Mouse (Mus musculus) lung, embryonic 14.5 days (tissue): ENCODE results near the gene Btg3. TPM values are rescaled to one million over a fixed set of nuclear protein-coding genes. Genes with fewer than 3 reads are reported as not detected.

Experiments
- ATAC-seq: fragments of 200-750 bp; cut with Nextera tagmentation; 2 replicates; pipeline ENCODE4 v1.8.0; 2017; ENCODE audit warnings: mild to moderate bottlenecking, moderate TSS enrichment, moderate library complexity; ENCODE audit not compliant: insufficient read depth
- DNase-seq: peaks from one replicate; pipeline ENCODE4 v3.0.0-alpha.2; 2015
- H3K27ac ChIP-seq: fragments of 300-500 bp; sonication (generic); 2 replicates; pipeline ENCODE4 v1.5.1; 2014; ENCODE audit warnings: low read depth, mild to moderate bottlenecking, moderate library complexity
- H3K27me3 ChIP-seq: fragments of 300-500 bp; sonication (generic); 2 replicates; pipeline ENCODE4 v1.6.1; 2014; ENCODE audit warnings: low read length, control low read depth; ENCODE audit not compliant: insufficient read depth
- H3K36me3 ChIP-seq: fragments of 300-500 bp; sonication (generic); 2 replicates; pipeline ENCODE4 v1.6.1; 2014; ENCODE audit warnings: control low read depth; ENCODE audit not compliant: insufficient read depth
- H3K4me1 ChIP-seq: fragments of 300-500 bp; sonication (generic); 2 replicates; pipeline ENCODE4 v1.6.1; 2014; ENCODE audit warnings: antibody characterized with exemption, control low read depth; ENCODE audit not compliant: insufficient read depth
- H3K4me2 ChIP-seq: fragments of 300-500 bp; sonication (generic); 2 replicates; pipeline ENCODE4 v1.6.1; 2014; ENCODE audit warnings: mild to moderate bottlenecking
- H3K4me3 ChIP-seq: fragments of 300-500 bp; sonication (generic); 2 replicates; pipeline ENCODE4 v1.5.1; 2014; ENCODE audit warnings: low read depth, low read length
- H3K9ac ChIP-seq: fragments of 300-500 bp; sonication (generic); 2 replicates; pipeline ENCODE4 v1.6.1; 2014
- H3K9me3 ChIP-seq: fragments of 300-500 bp; sonication (generic); 2 replicates; pipeline ENCODE4 v1.6.1; 2016; ENCODE audit warnings: low read depth, low read length, control low read depth
- CTCF ChIP-seq: IDR thresholded peaks from 2 replicates; pipeline ENCODE4 v1.5.1; 2016; ENCODE audit warnings: antibody characterized with exemption, low read depth
- WGBS: fragments of 180-500 bp; shearing (Covaris S2); extraction: QIAGEN DNeasy Blood & Tissue Kit; methylation state at CpG from one replicate; pipeline ENCODE4 v1.1.7; 2014; 5-methylcytosine and 5-hydroxymethylcytosine counted together
- polyA plus RNA-seq: library from polyadenylated mRNA; unstranded; fragments of >200 nt; fragmentation: Nextera tagmentation; extraction: Ambion mirVana; gene quantifications from 2 replicates; pipeline ENCODE4 v1.2.1, GENCODE M21; 2014

Btg3 gene
- polyA plus RNA-seq, 1 experiment from 2014 or later = 61.5 TPM

GRCm38 (mm10) chr16:78301831-78302677, 74.9 kb downstream of the Btg3 start:
- peak overlapping the region; percentile 75 for H3K9ac ChIP-seq
- H3K36me3 ChIP-seq = no peaks in the 10 kb centered on the region
- no peaks in the 10 kb centered on the region for H3K9me3 ChIP-seq
- peaks cover 4% of the 10 kb centered on the region; the same call in 1 of the 2 replicates for H3K4me1 ChIP-seq
- WGBS = 1% methylated on average over 63 of the region's 65 CpGs
- peaks cover 20% of the 10 kb centered on the region for H3K27me3 ChIP-seq
- H3K4me2 ChIP-seq = peak overlapping the region; percentile 96
- ATAC-seq (peak; percentile 55), DNase-seq (peak; percentile 48)
- no peak for TF ChIP-seq CTCF
- peak overlapping the region; percentile 86 for H3K27ac ChIP-seq
- H3K4me3 ChIP-seq = peak overlapping the region; percentile 77

GRCm38 (mm10) chr16:78301183-78301830, 75.7 kb downstream of the Btg3 start, which contains the start of gene Cxadr:
Gene Cxadr (plus strand): TSS chr16:78301489.
- WGBS = under 1% methylated on average over 34 of the region's 34 CpGs
- Histone ChIP-seq H3K4me1 (peaks cover 4% of the 10 kb centered on the region; the same call in 1 of the 2 replicates), H3K9me3 (no peaks in the 10 kb centered on the region), H3K27me3 (peaks cover 20% of the 10 kb centered on the region), H3K27ac (peak within 1 kb of the TSS; percentile 86), H3K4me2 (peak within 1 kb of the TSS; percentile 96), H3K4me3 (peak within 1 kb of the TSS; percentile 77), H3K9ac (peak within 1 kb of the TSS; percentile 75), H3K36me3 (no peaks in the 10 kb centered on the region)
- TF ChIP-seq CTCF = no peak; the same call in 1 of the 2 replicates
- DNase-seq (peak; percentile 84), ATAC-seq (peak; percentile 95)

GRCm38 (mm10) chr16:78296114-78296513, 80.9 kb downstream of the Btg3 start:
- 74% methylated on average over 9 of the region's 9 CpGs for WGBS
- no peaks in the 10 kb centered on the region for H3K36me3 ChIP-seq
- H3K4me1 ChIP-seq = peaks cover 3% of the 10 kb centered on the region; the same call in 1 of the 2 replicates
- DNase-seq (no peak), ATAC-seq (no peak)
- no peaks in the 10 kb centered on the region for H3K9me3 ChIP-seq
- no peak overlapping the region for H3K4me3 ChIP-seq
- H3K4me2 ChIP-seq = no peak overlapping the region
- H3K27ac ChIP-seq = no peak overlapping the region
- TF ChIP-seq CTCF = no peak
- H3K9ac ChIP-seq = no peak overlapping the region
- peaks cover 8% of the 10 kb centered on the region for H3K27me3 ChIP-seq

GRCm38 (mm10) chr16:78295601-78296000, 81.4 kb downstream of the Btg3 start:
- 38% methylated on average over 4 of the region's 4 CpGs for WGBS
- H3K4me3 ChIP-seq = no peak overlapping the region
- no peaks in the 10 kb centered on the region for H3K36me3 ChIP-seq
- no peaks in the 10 kb centered on the region for H3K4me1 ChIP-seq
- H3K9ac ChIP-seq = no peak overlapping the region
- TF ChIP-seq CTCF = no peak
- H3K4me2 ChIP-seq = no peak overlapping the region
- H3K27ac ChIP-seq = no peak overlapping the region
- ATAC-seq (0 out of 2 replicates have a peak, but pooled peaks have one; percentile 21), DNase-seq (no peak)
- no peaks in the 10 kb centered on the region for H3K9me3 ChIP-seq
- 0 out of 2 replicates have a peak, but pooled peaks cover 3% of the 10 kb centered on the region for H3K27me3 ChIP-seq

GRCm38 (mm10) chr16:78294606-78295275, 82.3 kb downstream of the Btg3 start:
- Histone ChIP-seq H3K4me1 (no peaks in the 10 kb centered on the region), H3K27ac (no peak overlapping the region), H3K36me3 (no peaks in the 10 kb centered on the region), H3K4me3 (no peak overlapping the region), H3K27me3 (no peaks in the 10 kb centered on the region), H3K9ac (no peak overlapping the region), H3K4me2 (no peak overlapping the region), H3K9me3 (no peaks in the 10 kb centered on the region)
- DNase-seq (peak; percentile 33), ATAC-seq (peak; percentile 84)
- WGBS = 44% methylated on average over 5 of the region's 5 CpGs
- TF ChIP-seq CTCF = no peak

GRCm38 (mm10) chr16:78294051-78294450, 82.9 kb downstream of the Btg3 start:
- no peaks in the 10 kb centered on the region for H3K27me3 ChIP-seq
- 81% methylated on average over 1 of the region's 1 CpGs for WGBS
- no peaks in the 10 kb centered on the region for H3K4me1 ChIP-seq
- H3K4me2 ChIP-seq = no peak overlapping the region
- TF ChIP-seq CTCF = no peak
- H3K9me3 ChIP-seq = no peaks in the 10 kb centered on the region
- no peak overlapping the region for H3K9ac ChIP-seq
- no peak for ATAC-seq
- no peaks in the 10 kb centered on the region for H3K36me3 ChIP-seq
- H3K27ac ChIP-seq = no peak overlapping the region
- DNase-seq = no peak
- H3K4me3 ChIP-seq = no peak overlapping the region
